Mouse (Mus musculus) MEL (cell line): ENCODE data around the gene Olfr1183. TPM values are rescaled to one million over a fixed set of nuclear protein-coding genes. Genes with fewer than 3 reads are reported as not detected.

Source experiments
- DNase-seq: peaks from one replicate; pipeline ENCODE4 v3.0.0; 2011; ENCODE audit warnings: low read depth, low spot score
- H3K27ac ChIP-seq: 2 replicates; pipeline ENCODE4 v1.5.1; 2012; ENCODE audit warnings: low read depth, mild to moderate bottlenecking, control low read depth, low read length, moderate library complexity; ENCODE audit not compliant: control insufficient read depth
- H3K27me3 ChIP-seq, 2 experiments: fragments of 150-350 bp in 1 of 2; sonication (generic) in 1 of 2; 2 replicates each; pipeline ENCODE4 v1.6.1; 2012; ENCODE audit warnings: low read length in 2 of 2, mild to moderate bottlenecking in 2 of 2, improper control_type of control experiment in 1 of 2, moderate library complexity in 1 of 2; ENCODE audit not compliant: insufficient read depth in 2 of 2, control insufficient read depth in 1 of 2
- H3K36me3 ChIP-seq, 2 experiments: 2 replicates each; pipeline ENCODE4 v1.6.1; 2012 to 2014; ENCODE audit warnings: low read length in 2 of 2, improper control_type of control experiment in 1 of 2, inconsistent platforms in 1 of 2, mild to moderate bottlenecking in 1 of 2; ENCODE audit not compliant: insufficient read depth in 2 of 2, control insufficient read depth in 1 of 2
- H3K4me1 ChIP-seq, 2 experiments: fragments of 150-350 bp in 1 of 2; sonication (generic) in 1 of 2; 2 replicates each; pipeline ENCODE4 v1.6.1; 2012; ENCODE audit warnings: low read length in 2 of 2, improper control_type of control experiment in 1 of 2, mild to moderate bottlenecking in 1 of 2; ENCODE audit not compliant: insufficient read depth in 2 of 2, control insufficient read depth in 1 of 2
- H3K4me3 ChIP-seq, 2 experiments: fragments of 150-350 bp in 1 of 2; sonication (generic) in 1 of 2; 2 replicates each; pipeline ENCODE4 v1.5.1; 2012; ENCODE audit warnings: low read depth in 2 of 2, low read length in 2 of 2, mild to moderate bottlenecking in 2 of 2, moderate library complexity in 2 of 2, control low read depth in 1 of 2, improper control_type of control experiment in 1 of 2; ENCODE audit not compliant: control insufficient read depth in 1 of 2, insufficient read depth in 1 of 2
- H3K79me2 ChIP-seq: 2 replicates; pipeline ENCODE4 v1.6.1; 2012; ENCODE audit warnings: mild to moderate bottlenecking, low read length, moderate library complexity; ENCODE audit not compliant: control insufficient read depth, poor library complexity, insufficient read depth
- H3K9ac ChIP-seq: 2 replicates; pipeline ENCODE4 v1.6.1; 2012; ENCODE audit warnings: low read depth, mild to moderate bottlenecking, control low read depth, low read length, moderate library complexity; ENCODE audit not compliant: control insufficient read depth, poor library complexity, severe bottlenecking
- H3K9me3 ChIP-seq: fragments of 150-350 bp; sonication (generic); replicated peaks from 2 replicates; pipeline ENCODE4 v1.6.1; 2012; ENCODE audit warnings: mild to moderate bottlenecking, low read length, improper control_type of control experiment, moderate library complexity; ENCODE audit not compliant: insufficient read depth
- CHD1 ChIP-seq: IDR thresholded peaks from 2 replicates; pipeline ENCODE4 v1.6.1; 2012; ENCODE audit warnings: low read depth, mild to moderate bottlenecking, inconsistent platforms, low read length, improper control_type of control experiment
- CHD2 ChIP-seq: IDR thresholded peaks from 2 replicates; pipeline ENCODE4 v1.6.1; 2011; ENCODE audit warnings: low read length, improper control_type of control experiment
- E2F4 ChIP-seq: IDR thresholded peaks from 2 replicates; pipeline ENCODE4 v1.6.1; 2011; ENCODE audit warnings: low read depth, low read length, improper control_type of control experiment, borderline replicate concordance
- ELF1 ChIP-seq: IDR thresholded peaks from 2 replicates; pipeline ENCODE4 v1.6.1; 2014; ENCODE audit warnings: low read depth, mild to moderate bottlenecking, inconsistent platforms, low read length, improper control_type of control experiment, moderate library complexity
- GATA1 ChIP-seq: IDR thresholded peaks from 2 replicates; pipeline ENCODE4 v1.6.1; 2011; ENCODE audit warnings: low read depth, low read length, improper control_type of control experiment
- HCFC1 ChIP-seq: IDR thresholded peaks from 2 replicates; pipeline ENCODE4 v1.6.1; 2012; ENCODE audit warnings: low read depth, mild to moderate bottlenecking, inconsistent platforms, low read length, improper control_type of control experiment, moderate library complexity
- JUND ChIP-seq: IDR thresholded peaks from 2 replicates; pipeline ENCODE4 v1.6.1; 2011; ENCODE audit warnings: low read depth, mild to moderate bottlenecking, improper control_type of control experiment, low read length
- MAFK ChIP-seq: IDR thresholded peaks from 2 replicates; pipeline ENCODE4 v1.6.1; 2011; ENCODE audit warnings: low read depth, mild to moderate bottlenecking, low read length, improper control_type of control experiment, borderline replicate concordance
- MXI1 ChIP-seq: IDR thresholded peaks from 2 replicates; pipeline ENCODE4 v1.6.1; 2011; ENCODE audit warnings: mild to moderate bottlenecking, low read depth, low read length, improper control_type of control experiment
- NELFE ChIP-seq: IDR thresholded peaks from 2 replicates; pipeline ENCODE4 v1.6.1; 2011; ENCODE audit warnings: low read depth, low read length, improper control_type of control experiment
- POLR2A ChIP-seq, 2 experiments: IDR thresholded peaks; 2 replicates each; pipeline ENCODE4 v1.6.1; 2011 to 2012; ENCODE audit warnings: low read length in 2 of 2, mild to moderate bottlenecking in 2 of 2, control low read depth in 1 of 2, improper control_type of control experiment in 1 of 2, low read depth in 1 of 2, moderate library complexity in 1 of 2; ENCODE audit not compliant: control insufficient read depth in 1 of 2, insufficient read depth in 1 of 2, poor library complexity in 1 of 2
- POLR2AphosphoS5 ChIP-seq: IDR thresholded peaks from 2 replicates; pipeline ENCODE4 v1.6.1; 2012; ENCODE audit warnings: low read depth, borderline replicate concordance, mild to moderate bottlenecking, inconsistent platforms, low read length, moderate library complexity, mixed read lengths
- RAD21 ChIP-seq: IDR thresholded peaks from 2 replicates; pipeline ENCODE4 v1.6.1; 2011; ENCODE audit warnings: mild to moderate bottlenecking, low read depth, low read length, improper control_type of control experiment
- TCF12 ChIP-seq: IDR thresholded peaks from 2 replicates; pipeline ENCODE4 v1.6.1; 2014; ENCODE audit warnings: low read depth, mild to moderate bottlenecking, inconsistent platforms, low read length, improper control_type of control experiment, moderate library complexity
- UBTF ChIP-seq: IDR thresholded peaks from 2 replicates; pipeline ENCODE4 v1.6.1; 2012; ENCODE audit warnings: low read depth, mild to moderate bottlenecking, inconsistent platforms, low read length, improper control_type of control experiment, moderate library complexity, borderline replicate concordance; ENCODE audit not compliant: insufficient read depth
- ZC3H11A ChIP-seq: IDR thresholded peaks from 2 replicates; pipeline ENCODE4 v1.6.1; 2012; ENCODE audit warnings: low read depth, mild to moderate bottlenecking, inconsistent platforms, low read length, improper control_type of control experiment
- ZKSCAN1 ChIP-seq: IDR thresholded peaks from 2 replicates; pipeline ENCODE4 v1.6.1; 2012; ENCODE audit warnings: low read depth, mild to moderate bottlenecking, inconsistent platforms, low read length, improper control_type of control experiment, moderate library complexity
- ZNF384 ChIP-seq: IDR thresholded peaks from 2 replicates; pipeline ENCODE4 v1.6.1; 2012; ENCODE audit warnings: low read depth, mild to moderate bottlenecking, inconsistent platforms, low read length, improper control_type of control experiment
- polyA plus RNA-seq, 2 experiments: library from polyadenylated mRNA; stranded (reverse) in 1 of 2; unstranded in 1 of 2; fragments of >175 nt in 1 of 2; fragments of >200 nt in 1 of 2; gene quantifications; 2 replicates each; pipeline versions ENCODE4 v1.2.1 to v1.2.4; 2012; ENCODE audit warnings: low replicate concordance in 2 of 2, low read depth in 1 of 2; ENCODE audit not compliant: insufficient read length in 2 of 2, insufficient read depth in 1 of 2, missing spikeins in 1 of 2
- total RNA-seq: library from RNA; depleted of rRNA; stranded (reverse); fragments of 300-350 nt; gene quantifications from 2 replicates; pipeline ENCODE4 v1.2.3, GENCODE M21; 2012; rRNA removed

The Olfr1183 gene
- total and polyA plus RNA-seq, 3 experiments, result 0.01 TPM; not detected in 2

DNA sequence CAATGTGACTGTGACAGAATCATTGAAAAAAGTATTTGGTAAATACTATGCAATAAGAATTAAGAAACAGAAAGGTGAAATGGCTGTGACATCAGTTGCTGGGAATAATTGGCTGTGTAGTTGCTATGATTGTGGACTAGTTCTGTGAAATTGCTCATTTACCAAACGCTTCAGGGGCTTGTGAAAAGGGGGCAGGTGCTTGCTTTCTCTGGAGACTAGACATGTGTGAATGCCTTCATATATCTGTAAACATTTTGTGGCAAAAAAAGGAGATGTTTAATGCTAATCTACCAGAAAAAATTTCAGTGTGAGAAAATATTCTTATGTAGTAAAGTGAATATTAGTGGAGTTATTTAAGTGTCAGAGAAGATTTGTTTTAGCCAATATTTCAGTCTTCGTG, 38.4 kb downstream of the Olfr1183 start, which contains the start of gene Olfr1185-ps1:
Olfr1185-ps1 (plus strand) TSS at position 301 of the 400 bp plus-strand sequence.
- no peaks in the 10 kb centered on the region for H3K4me1 ChIP-seq
- no peak within 1 kb of the TSS for H3K27ac ChIP-seq
- H3K27me3 ChIP-seq, result no peaks in the 10 kb centered on the region
- TF ChIP-seq POLR2AphosphoS5 (no peak), ZC3H11A (no peak)
- H3K9me3 ChIP-seq, result no peaks in the 10 kb centered on the region
- H3K79me2 ChIP-seq, result no peaks in the 10 kb centered on the region
- no peak for DNase-seq
- H3K36me3 ChIP-seq, result no peaks in the 10 kb centered on the region
- no peak within 1 kb of the TSS for H3K4me3 ChIP-seq
- no peak within 1 kb of the TSS for H3K9ac ChIP-seq

DNA sequence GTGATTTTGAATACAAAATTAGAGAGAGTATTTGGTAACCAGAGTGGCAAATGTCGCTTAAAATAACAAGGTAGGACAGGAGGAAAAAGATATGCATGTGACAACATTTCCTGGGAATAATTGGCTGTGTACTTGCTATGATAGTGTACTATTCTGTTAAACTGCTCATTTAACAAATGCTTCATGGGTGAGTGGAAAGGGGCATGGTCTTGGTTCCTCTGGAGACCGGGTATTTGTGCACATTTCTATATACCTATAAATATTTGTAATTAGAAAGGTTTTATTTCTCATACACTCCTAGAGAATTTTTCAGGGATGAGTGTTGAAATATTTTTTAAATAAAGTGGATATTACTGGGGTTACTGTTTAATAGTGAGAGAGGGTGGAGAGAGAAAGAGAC, 63.6 kb downstream of the Olfr1183 start, which contains the start of gene Olfr1186:
Olfr1186 (plus strand) TSS at position 301 of the 400 bp plus-strand sequence.
- H3K79me2 ChIP-seq, result no peaks in the 10 kb centered on the region
- H3K4me1 ChIP-seq, result no peaks in the 10 kb centered on the region
- no peaks in the 10 kb centered on the region for H3K9me3 ChIP-seq
- no peak for DNase-seq
- H3K36me3 ChIP-seq, result no peaks in the 10 kb centered on the region
- H3K4me3 ChIP-seq, result no peak within 1 kb of the TSS
- TF ChIP-seq JUND (no peak), MAFK (no peak), POLR2A (IDR thresholded peaks at IDR 0.05; ENCODE audit: control insufficient read depth in 1 of 2, insufficient read depth in 1 of 2, low read depth in 1 of 2, low read length in 2 of 2, poor library complexity in 1 of 2) (no peak), TCF12 (no peak), MXI1 (no peak), CHD2 (no peak), RAD21 (no peak), UBTF (no peak), ZC3H11A (no peak), GATA1 (no peak), HCFC1 (no peak), POLR2AphosphoS5 (no peak), CHD1 (no peak), NELFE (no peak), ELF1 (no peak), E2F4 (no peak), ZKSCAN1 (no peak), ZNF384 (no peak)
- H3K27ac ChIP-seq, result no peak within 1 kb of the TSS
- H3K27me3 ChIP-seq, result no peaks in the 10 kb centered on the region
- no peak within 1 kb of the TSS for H3K9ac ChIP-seq

Other genes with a start within 250 kb of the Olfr1183 start
- gene Olfr1170, start 226.5 kb upstream of the Olfr1183 start, total RNA-seq, result not detected in 2 replicates
- not detected for gene Olfr1170, start 226.5 kb upstream of the Olfr1183 start, polyA plus RNA-seq
- not detected in 2 replicates for gene Olfr1173, start 175.0 kb upstream of the Olfr1183 start, total RNA-seq
- gene Olfr1173, start 175.0 kb upstream of the Olfr1183 start, polyA plus RNA-seq, result not detected
- gene Olfr1174-ps, start 139.7 kb upstream of the Olfr1183 start, total RNA-seq, result not detected in 2 replicates
- not detected for gene Olfr1174-ps, start 139.7 kb upstream of the Olfr1183 start, polyA plus RNA-seq
- not detected in 2 replicates for gene Olfr1175-ps, start 127.7 kb upstream of the Olfr1183 start, total RNA-seq
- gene Olfr1175-ps, start 127.7 kb upstream of the Olfr1183 start, polyA plus RNA-seq, result under 1 TPM in 1 of 2 experiments, not detected in 1; 0.01 TPM
- gene Olfr1176, start 118.1 kb upstream of the Olfr1183 start, total RNA-seq, result not detected in 2 replicates
- not detected for gene Olfr1176, start 118.1 kb upstream of the Olfr1183 start, polyA plus RNA-seq
- gene Olfr1177-ps, start 108.4 kb upstream of the Olfr1183 start, total RNA-seq, result not detected in 2 replicates
- gene Olfr1177-ps, start 108.4 kb upstream of the Olfr1183 start, polyA plus RNA-seq, result not detected
- not detected in 2 replicates for gene Olfr1178, start 67.8 kb upstream of the Olfr1183 start, total RNA-seq
- not detected for gene Olfr1178, start 67.8 kb upstream of the Olfr1183 start, polyA plus RNA-seq
- not detected in 2 replicates for gene Olfr1179, start 48.4 kb upstream of the Olfr1183 start, total RNA-seq
- not detected for gene Olfr1179, start 48.4 kb upstream of the Olfr1183 start, polyA plus RNA-seq
- gene Olfr1180, start 35.7 kb upstream of the Olfr1183 start, total RNA-seq, result not detected in 2 replicates
- gene Olfr1180, start 35.7 kb upstream of the Olfr1183 start, polyA plus RNA-seq, result not detected
- not detected in 2 replicates for gene Olfr1181, start 28.7 kb upstream of the Olfr1183 start, total RNA-seq
- gene Olfr1181, start 28.7 kb upstream of the Olfr1183 start, polyA plus RNA-seq, result not detected
- not detected in 2 replicates for gene Gm13757, start 5.7 kb upstream of the Olfr1183 start, total RNA-seq
- gene Gm13757, start 5.7 kb upstream of the Olfr1183 start, polyA plus RNA-seq, result not detected
- not detected in 2 replicates for gene Olfr1184, start 28.7 kb downstream of the Olfr1183 start, total RNA-seq
- not detected for gene Olfr1184, start 28.7 kb downstream of the Olfr1183 start, polyA plus RNA-seq
- not detected in 2 replicates for gene Olfr1185-ps1, start 38.5 kb downstream of the Olfr1183 start, total RNA-seq
- gene Olfr1185-ps1, start 38.5 kb downstream of the Olfr1183 start, polyA plus RNA-seq, result not detected
- not detected in 2 replicates for gene Olfr1186, start 63.7 kb downstream of the Olfr1183 start, total RNA-seq
- gene Olfr1186, start 63.7 kb downstream of the Olfr1183 start, polyA plus RNA-seq, result not detected
- gene Olfr1188, start 102.1 kb downstream of the Olfr1183 start, total RNA-seq, result not detected in 2 replicates
- gene Olfr1188, start 102.1 kb downstream of the Olfr1183 start, polyA plus RNA-seq, result not detected
- gene Olfr1189, start 131.6 kb downstream of the Olfr1183 start, total RNA-seq, result not detected in 2 replicates
- gene Olfr1189, start 131.6 kb downstream of the Olfr1183 start, polyA plus RNA-seq, result not detected
- gene Olfr1191-ps1, start 185.7 kb downstream of the Olfr1183 start, total RNA-seq, result not detected in 2 replicates
- gene Olfr1191-ps1, start 185.7 kb downstream of the Olfr1183 start, polyA plus RNA-seq, result not detected
- gene Olfr1192-ps1, start 193.6 kb downstream of the Olfr1183 start, total RNA-seq, result not detected in 2 replicates
- not detected for gene Olfr1192-ps1, start 193.6 kb downstream of the Olfr1183 start, polyA plus RNA-seq
- gene Olfr1193, start 220.8 kb downstream of the Olfr1183 start, total RNA-seq, result not detected in 2 replicates
- not detected for gene Olfr1193, start 220.8 kb downstream of the Olfr1183 start, polyA plus RNA-seq
- gene Olfr1195, start 234.3 kb downstream of the Olfr1183 start, total RNA-seq, result not detected in 2 replicates
- not detected for gene Olfr1195, start 234.3 kb downstream of the Olfr1183 start, polyA plus RNA-seq
- not detected in 2 replicates for gene Olfr1196, start 249.7 kb downstream of the Olfr1183 start, total RNA-seq
- gene Olfr1196, start 249.7 kb downstream of the Olfr1183 start, polyA plus RNA-seq, result not detected